ENCODE assay signal across 18 mouse cellular contexts in the genomic region with DNA sequence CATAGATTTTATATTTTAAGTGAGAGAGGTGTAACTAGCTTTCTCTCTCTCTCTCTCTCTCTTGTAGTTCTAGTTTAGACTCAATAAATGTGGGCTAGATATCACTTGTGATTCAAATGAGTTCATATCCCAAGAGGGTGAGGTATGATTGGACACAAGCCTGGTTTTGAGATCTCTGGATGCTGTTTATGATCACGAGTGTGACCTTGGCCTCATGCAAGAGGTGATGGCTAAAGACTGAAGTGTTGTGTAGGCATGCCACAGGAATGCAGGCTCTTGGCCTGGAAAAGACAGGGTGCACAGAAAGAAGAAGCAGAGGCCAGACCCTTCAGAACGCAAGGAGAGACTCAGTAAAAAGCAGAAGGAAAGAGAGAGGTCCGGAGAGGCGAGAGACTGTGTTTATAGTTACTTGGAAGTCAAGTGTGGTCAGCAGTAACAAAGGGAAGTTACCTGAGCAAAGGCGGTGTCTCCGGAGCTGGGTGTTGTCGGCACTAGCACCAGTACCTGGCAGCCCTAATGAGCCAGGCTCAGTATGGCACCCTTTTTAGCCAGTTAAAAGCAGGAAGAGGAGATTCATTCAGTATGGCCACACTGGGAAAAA. TPM values are rescaled to one million over a fixed set of nuclear protein-coding genes. Genes with fewer than 3 reads are reported as not detected.
A peak's percentile ranks its signal among the peaks of the same experiment; 100 is the strongest.
DNase-seq lines count a peak whose midpoint lies in the region; ATAC-seq and TF ChIP-seq lines count a peak whose summit lies in the region.
"Had no signal": no experiment of that assay in that cellular context is flagged by ENCODE, and none has a peak within 500 bp of the region (broad histone marks: within the 10 kb centered on the region; RNA-seq: fewer than 3 reads in every experiment).

No protein-coding gene starts in this region.

- peak overlapping the region; percentile 68 for H3K27ac ChIP-seq in gastrocnemius, adult 2 months
- H3K27ac ChIP-seq: embryonic facial prominence, embryonic 10.5 days; limb, embryonic 15.5 days had no signal

- ATAC-seq in common myeloid progenitor, adult 5-6 weeks (replicated peaks; ENCODE audit: low read depth, poor library complexity, severe bottlenecking): peak; percentile 66
- peak; percentile 64 to 84 for ATAC-seq in hematopoietic stem cell, adult 5-6 weeks (replicated peaks in 1 of 2; ENCODE audit: insufficient read depth in 1 of 2, low FRiP score in 2 of 2, low TSS enrichment in 1 of 2, low read depth in 1 of 2, poor library complexity in 2 of 2, severe bottlenecking in 2 of 2)
- ATAC-seq: liver, postnatal 0 days had no signal

- intact Hi-C loops in gastrocnemius, adult 2 months (cut with DNase I): no loop called here

- TF ChIP-seq CTCF in gastrocnemius, adult 2 months (IDR thresholded peaks at IDR 0.05): no peak

- DNase-seq in gastrocnemius, adult 2 months: no peak
- no peak for DNase-seq in gastrocnemius, adult 8-10 months (ENCODE audit: low spot score in 2 of 2)
- DNase-seq in 3134 (ENCODE audit: extremely low read depth, insufficient read length, low spot score): peak; percentile 53
- no peak for DNase-seq in cerebellum, postnatal 10 days
- no peak for DNase-seq in layer of hippocampus, adult 9-10 months (ENCODE audit: low spot score)
- DNase-seq in layer of hippocampus, adult 8-10 months (ENCODE audit: low spot score in 2 of 2): no peak
- DNase-seq: adrenal gland, postnatal 14 days; B cell, adult 2 months; cerebellum, adult 9-11 months; liver, postnatal 0 days; lung, postnatal 4 days; midbrain, embryonic 14.5 days; thymus, postnatal 25 days had no signal

- no peak overlapping the region for H3K4me3 ChIP-seq in gastrocnemius, adult 2 months
- H3K4me3 ChIP-seq: embryonic facial prominence, embryonic 10.5 days; erythroblast, embryonic 14.5 days; limb, embryonic 15.5 days had no signal

RNA-seq across cellular contexts. Expression of a gene that starts 24.7 kb away (rescaled TPM):
- total RNA-seq in gastrocnemius, adult 2 months (2021): 10 to 100 TPM; 46.4 to 51.0 TPM
- 10 to 100 TPM; 45.0 to 59.2 (median 50.7) TPM for total RNA-seq in gastrocnemius, adult 8-10 months (2022)
- total RNA-seq in common myeloid progenitor, adult 5-6 weeks (2017): 7.1 and 12.6 TPM in 2 replicates
- total RNA-seq in hematopoietic stem cell, adult 5-6 weeks (2017): 7.1 and 12.3 TPM in 2 replicates
- 100 to 1,000 TPM in 1 of 4 experiments, 10 to 100 TPM in 3; 89.2 to 101 (median 95.3) TPM for total RNA-seq in layer of hippocampus, adult 8-10 months (2022)

RNA-seq across cellular contexts. Expression of a gene that starts 42.1 kb away (rescaled TPM):
- 1 to 10 TPM; 4.4 TPM for total RNA-seq in gastrocnemius, adult 2 months (2021)
- total RNA-seq in gastrocnemius, adult 8-10 months (2022): 1 to 10 TPM; 3.6 to 4.5 (median 4.0) TPM
- total RNA-seq in common myeloid progenitor, adult 5-6 weeks (2017): 3.0 and 5.2 TPM in 2 replicates
- total RNA-seq in hematopoietic stem cell, adult 5-6 weeks (2017): 3.3 and 5.6 TPM in 2 replicates
- total RNA-seq in layer of hippocampus, adult 8-10 months (2022): 10 to 100 TPM; 20.7 to 26.7 (median 24.4) TPM

RNA-seq across cellular contexts. Expression of a gene that starts 53.2 kb away (rescaled TPM):
- 10 to 100 TPM; 29.4 to 30.2 TPM for total RNA-seq in gastrocnemius, adult 2 months (2021)
- 10 to 100 TPM; 28.7 to 31.0 (median 29.5) TPM for total RNA-seq in gastrocnemius, adult 8-10 months (2022)
- 51.1 and 51.8 TPM in 2 replicates for total RNA-seq in common myeloid progenitor, adult 5-6 weeks (2017)
- total RNA-seq in hematopoietic stem cell, adult 5-6 weeks (2017): 33.8 and 45.6 TPM in 2 replicates
- 10 to 100 TPM; 27.2 to 37.3 (median 31.0) TPM for total RNA-seq in layer of hippocampus, adult 8-10 months (2022)
